Mouse (Mus musculus): ENCODE results near the gene Ube2u. TPM values are rescaled to one million over a fixed set of nuclear protein-coding genes. Genes with fewer than 3 reads are reported as not detected.
A peak's percentile ranks its signal among the peaks of the same experiment; 100 is the strongest.

Ube2u gene
- polyA plus RNA-seq (2014; fragmentation: Nextera tagmentation; extraction: Ambion mirVana) = 0.12 and 0.23 TPM in 2 replicates

DNA sequence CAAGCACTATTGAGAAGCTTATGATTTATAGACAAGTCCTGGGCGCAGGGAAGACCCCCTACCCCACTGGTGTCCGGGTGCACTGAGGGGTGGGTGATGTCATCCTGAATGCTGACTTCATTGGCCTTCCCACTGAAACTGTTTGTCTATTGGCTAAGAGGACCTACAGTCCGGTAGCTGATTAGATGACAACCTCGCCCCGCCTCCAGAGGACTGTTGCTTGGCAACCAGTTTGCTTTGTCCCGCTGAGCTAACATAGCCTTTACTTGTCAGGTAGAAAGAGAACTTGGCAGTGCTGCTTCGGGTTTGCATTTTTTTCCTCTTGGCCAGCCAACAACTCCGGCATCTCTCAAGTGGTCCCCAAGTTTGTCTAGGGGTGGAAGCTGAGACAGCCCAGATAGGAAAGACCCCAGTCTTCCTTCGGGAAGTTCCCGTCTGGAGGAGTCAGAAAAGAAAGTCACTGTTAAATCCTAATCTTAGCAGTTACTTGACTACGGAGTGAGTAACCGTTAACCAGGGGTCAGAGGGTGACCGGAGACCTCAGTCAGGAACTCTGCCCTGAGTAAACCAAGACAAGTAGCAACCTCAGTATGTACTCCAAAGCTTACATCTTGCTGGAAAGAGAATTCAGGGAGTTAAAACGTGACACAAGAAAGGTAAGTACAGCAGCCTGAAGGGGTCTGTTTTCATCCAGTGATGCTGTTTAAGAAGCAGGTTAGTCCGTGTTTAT, at the start of gene Ube2u:
TSS of gene Ube2u (plus strand) at position 258 of the 730 bp plus-strand sequence.
- H3K27ac ChIP-seq (ENCODE audit: low read depth) = no peak within 1 kb of the TSS
- peaks cover 10% of the 10 kb centered on the region; the same call in 1 of the 2 replicates for H3K4me1 ChIP-seq (replicated peaks; ENCODE audit: control insufficient read depth, insufficient read depth, low read length)
- ATAC-seq (replicated peaks; ENCODE audit: low FRiP score, low TSS enrichment, low read depth) (peak; percentile 82), DNase-seq (ENCODE audit: low spot score) (peak; percentile 63)
- no peak within 1 kb of the TSS for H3K4me3 ChIP-seq (ENCODE audit: low read depth, low read length)
- H3K27me3 ChIP-seq (replicated peaks; ENCODE audit: control insufficient read depth, insufficient read depth, low read length) = no peaks in the 10 kb centered on the region
- H3K4me2 ChIP-seq (ENCODE audit: low read length) = peak within 1 kb of the TSS; percentile 41
- no peaks in the 10 kb centered on the region for H3K9me3 ChIP-seq (ENCODE audit: control insufficient read depth, low read length)
- whole genome bisulfite sequencing = 32% methylated on average over 15 of the region's 15 CpGs
- H3K9ac ChIP-seq (ENCODE audit: low read length) = no peak within 1 kb of the TSS
- no peaks in the 10 kb centered on the region for H3K36me3 ChIP-seq (ENCODE audit: control insufficient read depth, insufficient read depth, low read length)

DNA sequence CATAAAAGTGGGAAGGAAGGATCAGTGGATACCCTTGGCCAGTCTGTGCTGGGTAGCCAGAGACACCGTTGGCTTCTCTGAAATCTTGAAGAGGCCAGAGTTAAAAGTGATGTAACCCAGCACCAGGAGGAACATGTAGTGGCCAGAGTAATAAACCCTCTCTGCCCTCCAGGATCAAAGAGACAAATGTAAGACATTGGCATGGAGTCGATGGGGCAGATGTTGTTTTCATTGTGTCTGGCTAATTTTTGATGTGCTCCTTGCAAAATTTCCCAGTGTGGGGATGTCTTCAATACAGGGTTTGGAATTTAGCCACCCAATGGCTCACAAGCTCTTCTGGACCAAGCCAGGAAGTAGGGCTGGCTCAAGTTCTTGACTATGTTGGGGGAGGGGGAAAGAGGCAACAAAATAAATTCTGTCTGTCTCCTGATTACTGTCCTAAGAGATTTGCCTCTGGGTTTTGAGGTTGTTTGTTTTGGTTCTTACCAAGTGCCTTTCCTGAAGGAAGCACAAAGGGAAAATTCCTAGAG, 49.2 kb upstream of the Ube2u start:
- Histone ChIP-seq H3K9me3 (ENCODE audit: control insufficient read depth, low read length) (no peaks in the 10 kb centered on the region), H3K36me3 (ENCODE audit: control insufficient read depth, insufficient read depth, low read length) (peaks cover 3% of the 10 kb centered on the region), H3K27me3 (replicated peaks; ENCODE audit: control insufficient read depth, insufficient read depth, low read length) (no peaks in the 10 kb centered on the region), H3K4me1 (replicated peaks; ENCODE audit: control insufficient read depth, insufficient read depth, low read length) (peaks cover 13% of the 10 kb centered on the region), H3K9ac (ENCODE audit: low read length) (no peak overlapping the region), H3K27ac (ENCODE audit: low read depth) (no peak overlapping the region), H3K4me3 (ENCODE audit: low read depth, low read length) (no peak overlapping the region), H3K4me2 (ENCODE audit: low read length) (no peak overlapping the region)
- WGBS = 64% methylated on average over 2 of the region's 2 CpGs
- DNase-seq (ENCODE audit: low spot score) (no peak), ATAC-seq (replicated peaks; ENCODE audit: low FRiP score, low TSS enrichment, low read depth) (no peak)

DNA sequence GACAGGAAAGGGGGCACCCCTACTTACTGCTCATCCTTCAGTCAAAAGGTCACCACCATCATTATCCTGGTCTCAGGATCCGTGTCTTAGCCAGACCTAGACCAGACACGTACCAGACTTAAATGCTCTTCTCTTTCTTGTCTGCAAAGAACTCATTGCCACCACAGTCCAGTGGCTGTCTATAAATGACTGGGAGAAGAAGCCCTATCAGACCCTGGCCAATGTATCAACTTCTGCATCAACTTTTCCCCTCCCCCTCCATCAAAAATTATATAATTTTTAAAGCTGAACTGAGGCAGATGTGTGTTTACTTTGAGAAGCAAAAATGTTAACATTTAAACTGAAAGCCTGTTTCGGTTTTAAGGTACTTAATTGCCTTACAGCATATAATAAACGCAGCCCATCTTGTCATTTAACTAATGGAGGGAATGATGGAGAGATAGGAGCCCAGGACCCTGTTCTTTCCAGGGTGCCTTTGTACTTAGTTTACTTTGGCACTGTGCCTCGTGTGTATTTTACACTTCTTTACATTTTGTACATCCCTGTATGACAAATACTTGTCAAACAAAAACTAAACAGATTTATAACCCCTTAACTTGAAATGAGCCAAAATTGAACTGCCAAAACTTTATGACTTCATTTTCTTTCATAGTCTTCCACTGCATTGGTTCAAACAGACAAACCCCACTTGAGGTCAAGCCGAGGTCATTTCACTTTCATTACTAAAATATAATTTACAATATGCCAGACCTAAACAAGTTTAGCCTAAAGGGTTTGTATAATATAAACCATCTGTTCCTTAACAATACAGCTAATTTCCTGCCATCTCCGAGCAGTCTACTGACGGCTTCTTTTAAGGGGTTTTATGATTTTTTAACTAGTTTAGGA, 43.1 kb upstream of the Ube2u start:
- Histone ChIP-seq H3K4me1 (replicated peaks; ENCODE audit: control insufficient read depth, insufficient read depth, low read length) (peaks cover 20% of the 10 kb centered on the region; the same call in 1 of the 2 replicates), H3K9ac (ENCODE audit: low read length) (no peak overlapping the region), H3K4me2 (ENCODE audit: low read length) (peak overlapping the region; percentile 7; the same call in 1 of the 2 replicates), H3K27ac (ENCODE audit: low read depth) (peak overlapping the region; percentile 62), H3K9me3 (ENCODE audit: control insufficient read depth, low read length) (no peaks in the 10 kb centered on the region), H3K4me3 (ENCODE audit: low read depth, low read length) (no peak overlapping the region), H3K36me3 (ENCODE audit: control insufficient read depth, insufficient read depth, low read length) (no peaks in the 10 kb centered on the region), H3K27me3 (replicated peaks; ENCODE audit: control insufficient read depth, insufficient read depth, low read length) (no peaks in the 10 kb centered on the region)
- ATAC-seq (replicated peaks; ENCODE audit: low FRiP score, low TSS enrichment, low read depth) (peak; percentile 82), DNase-seq (ENCODE audit: low spot score) (no peak)
- WGBS = 15% methylated on average over 8 of the region's 8 CpGs

DNA sequence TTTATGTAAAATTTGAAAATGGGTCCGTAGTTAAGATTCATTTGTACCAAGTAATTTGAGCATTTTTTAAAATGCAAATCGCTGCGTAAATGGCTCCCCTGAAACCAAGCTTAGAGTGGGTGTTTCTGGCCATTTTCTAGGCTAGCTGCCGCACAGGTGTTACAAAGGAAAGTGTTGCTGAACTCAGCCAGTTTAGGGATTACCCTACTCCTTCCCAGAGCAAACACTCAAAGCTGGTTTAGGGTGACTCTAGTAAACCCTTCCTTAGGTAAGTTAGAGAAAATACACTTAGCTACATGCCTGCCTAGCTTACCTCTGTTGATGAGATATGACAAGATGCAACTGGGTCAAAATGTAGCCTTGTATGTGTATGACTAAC, 42.5 kb upstream of the Ube2u start:
- Histone ChIP-seq H3K9me3 (ENCODE audit: control insufficient read depth, low read length) (no peaks in the 10 kb centered on the region), H3K27me3 (replicated peaks; ENCODE audit: control insufficient read depth, insufficient read depth, low read length) (no peaks in the 10 kb centered on the region), H3K4me1 (replicated peaks; ENCODE audit: control insufficient read depth, insufficient read depth, low read length) (peaks cover 20% of the 10 kb centered on the region; the same call in 1 of the 2 replicates), H3K9ac (ENCODE audit: low read length) (no peak overlapping the region), H3K36me3 (ENCODE audit: control insufficient read depth, insufficient read depth, low read length) (peaks cover 2% of the 10 kb centered on the region; the same call in 1 of the 2 replicates), H3K27ac (ENCODE audit: low read depth) (peak overlapping the region; percentile 12; the same call in 1 of the 2 replicates), H3K4me3 (ENCODE audit: low read depth, low read length) (no peak overlapping the region), H3K4me2 (ENCODE audit: low read length) (no peak overlapping the region)
- ATAC-seq (replicated peaks; ENCODE audit: low FRiP score, low TSS enrichment, low read depth) (no peak), DNase-seq (ENCODE audit: low spot score) (no peak)
- WGBS = 39% methylated on average over 4 of the region's 4 CpGs

DNA sequence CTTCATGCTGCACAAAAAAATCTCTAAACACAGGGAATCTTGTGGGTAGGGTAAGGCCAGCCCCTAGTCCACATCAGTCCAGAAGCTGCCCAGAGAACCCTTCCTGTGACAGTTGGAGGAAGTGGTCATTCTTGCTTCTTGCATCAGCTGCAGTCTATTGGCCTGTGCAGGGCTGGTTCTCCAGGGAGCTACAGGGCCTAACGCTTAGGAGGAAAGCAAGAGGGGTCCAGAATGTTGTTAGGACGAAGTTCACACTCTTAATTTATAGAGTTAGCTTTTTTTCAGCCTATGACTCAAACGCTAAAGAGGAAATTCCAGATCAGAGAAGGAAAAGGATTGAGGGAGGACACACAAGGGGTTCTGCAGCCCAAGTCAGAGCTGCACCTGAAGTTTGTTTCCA, 31.8 kb upstream of the Ube2u start:
- H3K4me1 ChIP-seq (replicated peaks; ENCODE audit: control insufficient read depth, insufficient read depth, low read length) = 0 out of 2 replicates have a peak, but pooled peaks cover 6% of the 10 kb centered on the region
- no peak overlapping the region for H3K4me2 ChIP-seq (ENCODE audit: low read length)
- ATAC-seq (replicated peaks; ENCODE audit: low FRiP score, low TSS enrichment, low read depth) (no peak), DNase-seq (ENCODE audit: low spot score) (no peak)
- H3K4me3 ChIP-seq (ENCODE audit: low read depth, low read length) = no peak overlapping the region
- H3K9me3 ChIP-seq (ENCODE audit: control insufficient read depth, low read length) = no peaks in the 10 kb centered on the region
- H3K9ac ChIP-seq (ENCODE audit: low read length) = no peak overlapping the region
- H3K36me3 ChIP-seq (ENCODE audit: control insufficient read depth, insufficient read depth, low read length) = peaks cover 7% of the 10 kb centered on the region
- no peaks in the 10 kb centered on the region for H3K27me3 ChIP-seq (replicated peaks; ENCODE audit: control insufficient read depth, insufficient read depth, low read length)
- WGBS = 34% methylated on average over 3 of the region's 3 CpGs
- no peak overlapping the region for H3K27ac ChIP-seq (ENCODE audit: low read depth)

DNA sequence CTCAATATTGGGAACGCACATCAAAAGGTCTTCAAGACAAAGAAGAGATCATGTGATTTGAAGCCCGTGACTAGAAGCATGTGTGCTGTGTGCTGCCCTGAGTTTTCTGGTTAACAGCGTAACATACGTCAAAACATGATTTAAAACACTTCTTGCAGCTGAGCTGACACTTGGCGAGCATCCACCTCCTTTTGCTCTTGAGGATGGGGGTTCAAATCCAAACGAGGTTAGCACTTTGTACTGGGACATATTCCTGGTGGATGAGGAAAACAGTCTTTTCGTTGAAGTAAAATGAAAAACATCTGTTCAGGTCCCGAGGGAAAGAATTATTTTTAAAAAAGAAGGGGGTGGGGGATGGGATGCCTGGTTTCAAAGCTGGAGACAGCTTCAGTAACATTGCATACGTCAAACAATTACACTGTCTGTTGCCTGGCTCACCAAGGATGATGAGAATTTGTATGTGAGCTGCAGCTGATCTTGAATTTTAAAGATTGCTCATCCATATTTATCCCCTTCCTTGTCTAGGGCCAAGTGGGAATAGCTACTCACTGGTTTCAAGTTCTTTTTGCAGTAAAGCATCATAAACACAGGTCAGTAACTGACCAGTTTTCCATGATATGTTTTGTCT, 16.0 kb upstream of the Ube2u start:
- Histone ChIP-seq H3K27me3 (replicated peaks; ENCODE audit: control insufficient read depth, insufficient read depth, low read length) (no peaks in the 10 kb centered on the region), H3K27ac (ENCODE audit: low read depth) (no peak overlapping the region), H3K9me3 (ENCODE audit: control insufficient read depth, low read length) (no peaks in the 10 kb centered on the region), H3K4me1 (replicated peaks; ENCODE audit: control insufficient read depth, insufficient read depth, low read length) (0 out of 2 replicates have a peak, but pooled peaks cover 7% of the 10 kb centered on the region), H3K4me3 (ENCODE audit: low read depth, low read length) (no peak overlapping the region), H3K9ac (ENCODE audit: low read length) (no peak overlapping the region), H3K36me3 (ENCODE audit: control insufficient read depth, insufficient read depth, low read length) (no peaks in the 10 kb centered on the region), H3K4me2 (ENCODE audit: low read length) (no peak overlapping the region)
- ATAC-seq (replicated peaks; ENCODE audit: low FRiP score, low TSS enrichment, low read depth) = no peak
- WGBS = 32% methylated on average over 9 of the region's 9 CpGs
- DNase-seq (ENCODE audit: low spot score) = no peak

DNA sequence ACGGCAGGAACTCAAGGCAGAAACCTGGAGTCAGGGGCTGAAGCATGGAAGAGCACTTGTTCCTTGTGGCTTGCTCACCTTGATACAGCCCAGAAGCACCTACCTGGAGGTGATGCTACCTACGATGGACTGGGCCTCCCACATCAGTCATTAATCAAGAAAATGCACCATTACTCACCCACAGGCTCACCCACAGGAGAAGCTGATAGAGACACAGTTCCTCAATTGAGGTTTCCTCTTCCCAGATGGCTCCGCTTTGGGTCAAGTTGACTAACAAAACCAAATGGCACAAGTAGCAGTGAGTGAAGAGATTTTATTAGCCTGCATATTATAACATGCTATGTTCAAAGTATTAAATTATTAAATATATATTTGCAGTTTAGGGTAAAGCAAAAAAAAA, 9.8 kb downstream of the Ube2u start:
- no peak for DNase-seq (ENCODE audit: low spot score)
- Histone ChIP-seq H3K4me3 (ENCODE audit: low read depth, low read length) (no peak overlapping the region), H3K9ac (ENCODE audit: low read length) (no peak overlapping the region), H3K36me3 (ENCODE audit: control insufficient read depth, insufficient read depth, low read length) (no peaks in the 10 kb centered on the region), H3K4me1 (replicated peaks; ENCODE audit: control insufficient read depth, insufficient read depth, low read length) (no peaks in the 10 kb centered on the region), H3K9me3 (ENCODE audit: control insufficient read depth, low read length) (no peaks in the 10 kb centered on the region), H3K4me2 (ENCODE audit: low read length) (no peak overlapping the region), H3K27ac (ENCODE audit: low read depth) (no peak overlapping the region), H3K27me3 (replicated peaks; ENCODE audit: control insufficient read depth, insufficient read depth, low read length) (no peaks in the 10 kb centered on the region)
- ATAC-seq (replicated peaks; ENCODE audit: low FRiP score, low TSS enrichment, low read depth) = no peak
- 90% methylated on average over 3 of the region's 3 CpGs for WGBS

DNA sequence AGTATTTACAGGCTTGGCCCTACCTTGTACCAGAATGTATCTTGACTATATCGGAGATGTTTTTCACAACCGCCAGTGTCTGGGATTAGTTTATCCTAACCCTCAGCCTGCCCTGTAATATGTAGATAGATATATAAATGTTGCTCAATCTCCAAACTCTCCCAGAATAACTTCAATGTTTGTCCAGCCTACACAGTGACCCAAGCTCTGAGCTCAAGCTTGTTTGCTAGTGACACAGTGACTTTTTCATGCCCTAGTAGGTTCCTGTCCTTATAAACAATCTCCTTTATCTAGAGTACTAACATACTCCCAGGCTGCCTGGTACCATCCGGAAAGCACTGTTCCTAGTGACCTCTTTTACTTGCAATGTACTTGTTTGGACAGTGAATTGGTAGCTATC, 16.5 kb downstream of the Ube2u start:
- Histone ChIP-seq H3K4me2 (ENCODE audit: low read length) (no peak overlapping the region), H3K27ac (ENCODE audit: low read depth) (no peak overlapping the region), H3K4me3 (ENCODE audit: low read depth, low read length) (no peak overlapping the region), H3K9me3 (ENCODE audit: control insufficient read depth, low read length) (no peaks in the 10 kb centered on the region), H3K36me3 (ENCODE audit: control insufficient read depth, insufficient read depth, low read length) (no peaks in the 10 kb centered on the region), H3K4me1 (replicated peaks; ENCODE audit: control insufficient read depth, insufficient read depth, low read length) (no peaks in the 10 kb centered on the region), H3K27me3 (replicated peaks; ENCODE audit: control insufficient read depth, insufficient read depth, low read length) (no peaks in the 10 kb centered on the region), H3K9ac (ENCODE audit: low read length) (no peak overlapping the region)
- 83% methylated on average over 3 of the region's 3 CpGs for WGBS
- ATAC-seq (replicated peaks; ENCODE audit: low FRiP score, low TSS enrichment, low read depth) = no peak
- DNase-seq (ENCODE audit: low spot score) = no peak
